Mouse (Mus musculus) C2C12 (cell line): ENCODE data around the gene Tfap2e. TPM values are rescaled to one million over a fixed set of nuclear protein-coding genes. Genes with fewer than 3 reads are reported as not detected.
A peak's percentile ranks its signal among the peaks of the same experiment; 100 is the strongest.

Experiments used
- H3K27me3 ChIP-seq: one replicate; pipeline ENCODE4 v1.6.1; 2011; ENCODE audit not compliant: control insufficient read depth, insufficient read depth, insufficient read length
- H3K36me3 ChIP-seq: one replicate; pipeline ENCODE4 v1.6.1; 2011; ENCODE audit not compliant: control insufficient read depth, insufficient read depth
- H3K4me3 ChIP-seq: one replicate; pipeline ENCODE4 v1.5.1; 2011; ENCODE audit warnings: mild to moderate bottlenecking, control low read depth; ENCODE audit not compliant: poor library complexity, insufficient read depth, severe bottlenecking
- H3K79me2 ChIP-seq: one replicate; pipeline ENCODE4 v1.6.1; 2011; ENCODE audit not compliant: control insufficient read depth, insufficient read depth
- H3K79me3 ChIP-seq: one replicate; pipeline ENCODE4 v1.6.1; 2011; ENCODE audit warnings: low read depth, control low read depth
- H3ac ChIP-seq: one replicate; pipeline ENCODE3; 2011; ENCODE audit warnings: low read depth; ENCODE audit not compliant: control insufficient read depth, insufficient read length
- CEBPB ChIP-seq: IDR thresholded peaks from one replicate; pipeline ENCODE4 v1.6.1; 2011; ENCODE audit warnings: low read depth, mild to moderate bottlenecking, control low read depth, moderate library complexity
- CTCF ChIP-seq: IDR thresholded peaks from one replicate; pipeline ENCODE4 v1.5.1; 2011; ENCODE audit not compliant: control insufficient read depth, insufficient read depth, insufficient read length
- FOSL1 ChIP-seq: IDR thresholded peaks from one replicate; pipeline ENCODE4 v1.8.0; 2011; ENCODE audit warnings: mild to moderate bottlenecking, low read length; ENCODE audit not compliant: poor library complexity, insufficient read depth, severe bottlenecking
- MAX ChIP-seq: IDR thresholded peaks from one replicate; pipeline ENCODE4 v1.6.1; 2011; ENCODE audit warnings: mild to moderate bottlenecking, control low read depth
- MYOD1 ChIP-seq: IDR thresholded peaks from one replicate; pipeline ENCODE4 v1.6.1; 2011; ENCODE audit warnings: low read depth; ENCODE audit not compliant: control insufficient read depth, insufficient read length
- MYOG ChIP-seq: IDR thresholded peaks from one replicate; pipeline ENCODE4 v1.6.1; 2011; ENCODE audit not compliant: control insufficient read depth, insufficient read length; ENCODE audit errors: extremely low read depth
- USF1 ChIP-seq: IDR thresholded peaks from one replicate; pipeline ENCODE4 v1.6.1; 2011; ENCODE audit warnings: low read depth, mild to moderate bottlenecking, control low read depth, moderate library complexity
- polyA plus RNA-seq: library from polyadenylated mRNA; unstranded; fragments of >200 nt; fragmentation: generic; extraction: Trizol; gene quantifications from one replicate; pipeline ENCODE4 v1.2.1, GENCODE M21; 2012; ENCODE audit warnings: missing spikeins

Gene Tfap2e
- polyA plus RNA-seq, 1 experiment: not detected

DNA sequence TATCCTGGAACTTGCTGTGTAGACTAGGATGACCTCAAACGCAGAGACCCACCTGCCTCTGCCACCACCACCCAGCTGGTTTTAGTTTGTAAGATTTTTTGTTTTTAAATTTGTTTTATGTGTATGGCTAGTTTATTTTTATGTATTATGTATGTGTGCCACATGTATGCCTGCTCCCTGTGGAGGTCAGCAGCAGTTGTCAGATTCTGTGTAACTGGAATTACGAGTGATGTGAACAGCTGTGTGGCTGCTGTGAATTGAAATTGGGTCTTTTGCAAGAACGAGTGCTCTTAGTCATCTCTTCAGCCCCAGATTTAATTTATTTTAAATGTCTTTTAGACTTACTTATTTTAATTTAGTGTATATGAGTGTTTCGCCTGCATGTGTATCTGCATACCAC, 39.1 kb downstream of the Tfap2e start:
- TF ChIP-seq FOSL1 (no peak), MYOG (no peak), CEBPB (no peak), CTCF (no peak), USF1 (no peak), MYOD1 (peak; percentile 73)
- H3K4me3 ChIP-seq: no peak overlapping the region
- peaks cover 8% of the 10 kb centered on the region for H3K79me3 ChIP-seq
- peaks cover 43% of the 10 kb centered on the region for H3K79me2 ChIP-seq
- no peak overlapping the region for H3ac ChIP-seq
- peaks cover 65% of the 10 kb centered on the region for H3K36me3 ChIP-seq
- H3K27me3 ChIP-seq: no peaks in the 10 kb centered on the region

DNA sequence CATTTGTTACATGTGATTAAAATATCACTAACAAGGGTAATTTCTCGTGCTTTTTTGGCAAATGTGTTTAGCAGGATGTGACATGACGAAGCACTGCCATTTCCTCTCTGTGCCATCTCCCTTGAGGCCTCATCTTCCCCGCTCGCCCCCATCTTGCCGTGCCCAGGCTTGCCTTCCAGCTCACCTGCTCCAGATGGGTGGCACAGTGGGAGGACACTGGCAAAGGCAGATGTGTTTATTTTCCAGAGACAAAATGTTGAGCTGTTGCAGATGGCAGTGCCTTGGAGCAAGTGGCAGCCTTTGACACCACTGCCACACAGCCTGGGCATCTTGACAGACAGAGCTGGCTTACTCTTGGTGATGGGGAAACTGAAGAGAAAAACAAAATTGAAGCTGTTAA, 43.0 kb downstream of the Tfap2e start:
- Histone ChIP-seq H3K36me3 (peaks cover 55% of the 10 kb centered on the region), H3K79me2 (peaks cover 67% of the 10 kb centered on the region), H3K79me3 (peaks cover 20% of the 10 kb centered on the region), H3K4me3 (no peak overlapping the region), H3K27me3 (no peaks in the 10 kb centered on the region), H3ac (no peak overlapping the region)
- no peak for TF ChIP-seq MYOD1
- no peak for TF ChIP-seq CTCF
- TF ChIP-seq MYOG: no peak
- no peak for TF ChIP-seq MAX
- no peak for TF ChIP-seq FOSL1
- TF ChIP-seq CEBPB: no peak
- TF ChIP-seq USF1: no peak

GRCm38 (mm10) chr4:126689457-126689856, 46.6 kb downstream of the Tfap2e start:
- Histone ChIP-seq H3ac (no peak overlapping the region), H3K79me3 (peaks cover 16% of the 10 kb centered on the region), H3K79me2 (peaks cover 57% of the 10 kb centered on the region), H3K36me3 (peaks cover 67% of the 10 kb centered on the region), H3K4me3 (no peak overlapping the region), H3K27me3 (no peaks in the 10 kb centered on the region)
- no peak for TF ChIP-seq CTCF
- TF ChIP-seq USF1: no peak

- H3K79me2 ChIP-seq: peaks cover 75% of the 10 kb centered on the region
- no peaks in the 10 kb centered on the region for H3K27me3 ChIP-seq
- H3K36me3 ChIP-seq: peaks cover 52% of the 10 kb centered on the region
- H3K79me3 ChIP-seq: peaks cover 56% of the 10 kb centered on the region
- H3K4me3 ChIP-seq: no peak overlapping the region
- no peak for TF ChIP-seq MYOG
- TF ChIP-seq FOSL1: no peak
- TF ChIP-seq USF1: no peak
- TF ChIP-seq MYOD1: no peak
- no peak for TF ChIP-seq CTCF
- no peak for TF ChIP-seq CEBPB
- no peak for TF ChIP-seq MAX
- H3ac ChIP-seq: no peak overlapping the region
Observed at GRCm38 (mm10) chr4:126683084-126683483, 53.0 kb downstream of the Tfap2e start.

- H3K36me3 ChIP-seq: peaks cover 44% of the 10 kb centered on the region
- peaks cover 83% of the 10 kb centered on the region for H3K79me2 ChIP-seq
- no peak for TF ChIP-seq MYOG
- TF ChIP-seq CEBPB: no peak
- no peak for TF ChIP-seq FOSL1
- no peak for TF ChIP-seq MYOD1
- TF ChIP-seq USF1: no peak
- no peak for TF ChIP-seq MAX
- TF ChIP-seq CTCF: no peak
- no peak overlapping the region for H3ac ChIP-seq
- peaks cover 62% of the 10 kb centered on the region for H3K79me3 ChIP-seq
- H3K4me3 ChIP-seq: no peak overlapping the region
- H3K27me3 ChIP-seq: no peaks in the 10 kb centered on the region
Observed at GRCm38 (mm10) chr4:126682298-126682697, 53.7 kb downstream of the Tfap2e start.
